Mouse (Mus musculus) MEL (cell line): ENCODE measurements around the gene Tnfrsf21. TPM values are rescaled to one million over a fixed set of nuclear protein-coding genes. Genes with fewer than 3 reads are reported as not detected.

ENCODE experiments used
- DNase-seq: peaks from one replicate; pipeline ENCODE4 v3.0.0; 2011; ENCODE audit warnings: low read depth, low spot score
- H3K27ac ChIP-seq: 2 replicates; pipeline ENCODE4 v1.5.1; 2012; ENCODE audit warnings: low read depth, mild to moderate bottlenecking, control low read depth, low read length, moderate library complexity; ENCODE audit not compliant: control insufficient read depth
- H3K27me3 ChIP-seq, 2 experiments: fragments of 150-350 bp in 1 of 2; sonication (generic) in 1 of 2; 2 replicates each; pipeline ENCODE4 v1.6.1; 2012; ENCODE audit warnings: low read length in 2 of 2, mild to moderate bottlenecking in 2 of 2, improper control_type of control experiment in 1 of 2, moderate library complexity in 1 of 2; ENCODE audit not compliant: insufficient read depth in 2 of 2, control insufficient read depth in 1 of 2
- H3K36me3 ChIP-seq, 2 experiments: 2 replicates each; pipeline ENCODE4 v1.6.1; 2012 to 2014; ENCODE audit warnings: low read length in 2 of 2, improper control_type of control experiment in 1 of 2, inconsistent platforms in 1 of 2, mild to moderate bottlenecking in 1 of 2; ENCODE audit not compliant: insufficient read depth in 2 of 2, control insufficient read depth in 1 of 2
- H3K4me1 ChIP-seq, 2 experiments: fragments of 150-350 bp in 1 of 2; sonication (generic) in 1 of 2; 2 replicates each; pipeline ENCODE4 v1.6.1; 2012; ENCODE audit warnings: low read length in 2 of 2, improper control_type of control experiment in 1 of 2, mild to moderate bottlenecking in 1 of 2; ENCODE audit not compliant: insufficient read depth in 2 of 2, control insufficient read depth in 1 of 2
- H3K4me3 ChIP-seq, 2 experiments: fragments of 150-350 bp in 1 of 2; sonication (generic) in 1 of 2; 2 replicates each; pipeline ENCODE4 v1.5.1; 2012; ENCODE audit warnings: low read depth in 2 of 2, low read length in 2 of 2, mild to moderate bottlenecking in 2 of 2, moderate library complexity in 2 of 2, control low read depth in 1 of 2, improper control_type of control experiment in 1 of 2; ENCODE audit not compliant: control insufficient read depth in 1 of 2, insufficient read depth in 1 of 2
- H3K79me2 ChIP-seq: 2 replicates; pipeline ENCODE4 v1.6.1; 2012; ENCODE audit warnings: mild to moderate bottlenecking, low read length, moderate library complexity; ENCODE audit not compliant: control insufficient read depth, poor library complexity, insufficient read depth
- H3K9ac ChIP-seq: 2 replicates; pipeline ENCODE4 v1.6.1; 2012; ENCODE audit warnings: low read depth, mild to moderate bottlenecking, control low read depth, low read length, moderate library complexity; ENCODE audit not compliant: control insufficient read depth, poor library complexity, severe bottlenecking
- H3K9me3 ChIP-seq: fragments of 150-350 bp; sonication (generic); replicated peaks from 2 replicates; pipeline ENCODE4 v1.6.1; 2012; ENCODE audit warnings: mild to moderate bottlenecking, low read length, improper control_type of control experiment, moderate library complexity; ENCODE audit not compliant: insufficient read depth
- ELF1 ChIP-seq: IDR thresholded peaks from 2 replicates; pipeline ENCODE4 v1.6.1; 2014; ENCODE audit warnings: low read depth, mild to moderate bottlenecking, inconsistent platforms, low read length, improper control_type of control experiment, moderate library complexity
- EP300 ChIP-seq, 2 experiments: IDR thresholded peaks; 2 replicates each; pipeline ENCODE4 v1.6.1; 2011; ENCODE audit warnings: improper control_type of control experiment in 2 of 2, low read length in 2 of 2, low read depth in 1 of 2, mild to moderate bottlenecking in 1 of 2
- ETS1 ChIP-seq: IDR thresholded peaks from 2 replicates; pipeline ENCODE4 v1.6.1; 2012; ENCODE audit warnings: low read depth, mild to moderate bottlenecking, inconsistent platforms, low read length, improper control_type of control experiment, moderate library complexity
- GABPA ChIP-seq: IDR thresholded peaks from 2 replicates; pipeline ENCODE4 v1.6.1; 2012; ENCODE audit warnings: low read depth, mild to moderate bottlenecking, inconsistent platforms, low read length, improper control_type of control experiment, moderate library complexity
- JUND ChIP-seq: IDR thresholded peaks from 2 replicates; pipeline ENCODE4 v1.6.1; 2011; ENCODE audit warnings: low read depth, mild to moderate bottlenecking, improper control_type of control experiment, low read length
- MAFK ChIP-seq: IDR thresholded peaks from 2 replicates; pipeline ENCODE4 v1.6.1; 2011; ENCODE audit warnings: low read depth, mild to moderate bottlenecking, low read length, improper control_type of control experiment, borderline replicate concordance
- MEF2A ChIP-seq: IDR thresholded peaks from 2 replicates; pipeline ENCODE4 v1.6.1; 2014; ENCODE audit warnings: low read depth, mild to moderate bottlenecking, inconsistent platforms, low read length, improper control_type of control experiment; ENCODE audit not compliant: poor library complexity, insufficient replicate concordance, severe bottlenecking; ENCODE audit errors: extremely low read depth
- MYB ChIP-seq: IDR thresholded peaks from 2 replicates; pipeline ENCODE4 v1.6.1; 2011; ENCODE audit warnings: mild to moderate bottlenecking, low read depth, low read length, improper control_type of control experiment
- MYC ChIP-seq: IDR thresholded peaks from 2 replicates; pipeline ENCODE4 v1.6.1; 2011; ENCODE audit warnings: low read depth, mild to moderate bottlenecking, low read length, improper control_type of control experiment, moderate library complexity
- NELFE ChIP-seq: IDR thresholded peaks from 2 replicates; pipeline ENCODE4 v1.6.1; 2011; ENCODE audit warnings: low read depth, low read length, improper control_type of control experiment
- NRF1 ChIP-seq: IDR thresholded peaks from 2 replicates; pipeline ENCODE4 v1.6.1; 2014; ENCODE audit warnings: low read depth, mild to moderate bottlenecking, inconsistent platforms, low read length, improper control_type of control experiment, moderate library complexity; ENCODE audit not compliant: poor library complexity, insufficient read depth, severe bottlenecking
- POLR2A ChIP-seq, 2 experiments: IDR thresholded peaks; 2 replicates each; pipeline ENCODE4 v1.6.1; 2011 to 2012; ENCODE audit warnings: low read length in 2 of 2, mild to moderate bottlenecking in 2 of 2, control low read depth in 1 of 2, improper control_type of control experiment in 1 of 2, low read depth in 1 of 2, moderate library complexity in 1 of 2; ENCODE audit not compliant: control insufficient read depth in 1 of 2, insufficient read depth in 1 of 2, poor library complexity in 1 of 2
- POLR2AphosphoS5 ChIP-seq: IDR thresholded peaks from 2 replicates; pipeline ENCODE4 v1.6.1; 2012; ENCODE audit warnings: low read depth, borderline replicate concordance, mild to moderate bottlenecking, inconsistent platforms, low read length, moderate library complexity, mixed read lengths
- RCOR1 ChIP-seq: IDR thresholded peaks from 2 replicates; pipeline ENCODE4 v1.6.1; 2012; ENCODE audit warnings: low read depth, mild to moderate bottlenecking, inconsistent platforms, low read length, improper control_type of control experiment
- SIN3A ChIP-seq: IDR thresholded peaks from 2 replicates; pipeline ENCODE4 v1.6.1; 2012; ENCODE audit warnings: low read length, improper control_type of control experiment, inconsistent platforms
- SMC3 ChIP-seq: IDR thresholded peaks from 2 replicates; pipeline ENCODE4 v1.6.1; 2011; ENCODE audit warnings: low read depth, low read length, improper control_type of control experiment
- TBP ChIP-seq: IDR thresholded peaks from 2 replicates; pipeline ENCODE4 v1.8.0; 2011; ENCODE audit warnings: low read depth, low read length, improper control_type of control experiment
- UBTF ChIP-seq: IDR thresholded peaks from 2 replicates; pipeline ENCODE4 v1.6.1; 2012; ENCODE audit warnings: low read depth, mild to moderate bottlenecking, inconsistent platforms, low read length, improper control_type of control experiment, moderate library complexity, borderline replicate concordance; ENCODE audit not compliant: insufficient read depth
- ZMIZ1 ChIP-seq: IDR thresholded peaks from 2 replicates; pipeline ENCODE4 v1.6.1; 2012; ENCODE audit warnings: low read depth, mild to moderate bottlenecking, inconsistent platforms, low read length, improper control_type of control experiment, moderate library complexity
- polyA plus RNA-seq, 2 experiments: library from polyadenylated mRNA; stranded (reverse) in 1 of 2; unstranded in 1 of 2; fragments of >175 nt in 1 of 2; fragments of >200 nt in 1 of 2; gene quantifications; 2 replicates each; pipeline versions ENCODE4 v1.2.1 to v1.2.4; 2012; ENCODE audit warnings: low replicate concordance in 2 of 2, low read depth in 1 of 2; ENCODE audit not compliant: insufficient read length in 2 of 2, insufficient read depth in 1 of 2, missing spikeins in 1 of 2
- total RNA-seq: library from RNA; depleted of rRNA; stranded (reverse); fragments of 300-350 nt; gene quantifications from 2 replicates; pipeline ENCODE4 v1.2.3, GENCODE M21; 2012

Gene Tnfrsf21
- total and polyA plus RNA-seq, 3 experiments = not detected

DNA sequence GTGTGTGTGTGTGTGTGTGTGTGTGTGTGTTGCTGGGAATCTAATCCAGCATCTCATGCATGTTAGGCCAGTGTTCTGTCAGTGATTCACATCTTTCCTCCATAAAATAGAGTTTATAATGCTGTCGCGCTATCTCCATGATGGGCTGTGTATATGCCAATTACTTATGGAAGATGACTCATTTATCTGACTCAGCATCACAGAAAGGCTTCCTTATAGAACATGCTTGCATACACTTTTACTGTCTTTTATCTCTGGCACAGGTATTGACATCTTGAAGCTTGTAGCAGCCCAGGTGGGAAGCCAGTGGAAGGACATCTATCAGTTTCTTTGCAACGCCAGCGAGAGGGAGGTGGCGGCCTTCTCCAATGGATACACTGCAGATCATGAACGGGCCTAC, 48.4 kb downstream of the Tnfrsf21 start:
- H3K36me3 ChIP-seq = no peaks in the 10 kb centered on the region
- no peak overlapping the region for H3K27ac ChIP-seq
- no peaks in the 10 kb centered on the region for H3K9me3 ChIP-seq
- no peaks in the 10 kb centered on the region for H3K79me2 ChIP-seq
- H3K27me3 ChIP-seq = no peaks in the 10 kb centered on the region
- no peak for DNase-seq
- H3K4me3 ChIP-seq = no peak overlapping the region
- no peaks in the 10 kb centered on the region for H3K4me1 ChIP-seq
- TF ChIP-seq MYC = no peak
- no peak for TF ChIP-seq JUND
- no peak for TF ChIP-seq EP300 (IDR thresholded peaks at IDR 0.05; ENCODE audit: low read depth in 1 of 2, low read length in 2 of 2)
- no peak for TF ChIP-seq TBP
- TF ChIP-seq ELF1 = no peak
- no peak for TF ChIP-seq NRF1
- TF ChIP-seq UBTF = no peak
- no peak for TF ChIP-seq POLR2A (IDR thresholded peaks at IDR 0.05; ENCODE audit: control insufficient read depth in 1 of 2, insufficient read depth in 1 of 2, low read depth in 1 of 2, low read length in 2 of 2, poor library complexity in 1 of 2)
- no peak for TF ChIP-seq NELFE
- no peak for TF ChIP-seq MEF2A
- no peak overlapping the region for H3K9ac ChIP-seq

DNA sequence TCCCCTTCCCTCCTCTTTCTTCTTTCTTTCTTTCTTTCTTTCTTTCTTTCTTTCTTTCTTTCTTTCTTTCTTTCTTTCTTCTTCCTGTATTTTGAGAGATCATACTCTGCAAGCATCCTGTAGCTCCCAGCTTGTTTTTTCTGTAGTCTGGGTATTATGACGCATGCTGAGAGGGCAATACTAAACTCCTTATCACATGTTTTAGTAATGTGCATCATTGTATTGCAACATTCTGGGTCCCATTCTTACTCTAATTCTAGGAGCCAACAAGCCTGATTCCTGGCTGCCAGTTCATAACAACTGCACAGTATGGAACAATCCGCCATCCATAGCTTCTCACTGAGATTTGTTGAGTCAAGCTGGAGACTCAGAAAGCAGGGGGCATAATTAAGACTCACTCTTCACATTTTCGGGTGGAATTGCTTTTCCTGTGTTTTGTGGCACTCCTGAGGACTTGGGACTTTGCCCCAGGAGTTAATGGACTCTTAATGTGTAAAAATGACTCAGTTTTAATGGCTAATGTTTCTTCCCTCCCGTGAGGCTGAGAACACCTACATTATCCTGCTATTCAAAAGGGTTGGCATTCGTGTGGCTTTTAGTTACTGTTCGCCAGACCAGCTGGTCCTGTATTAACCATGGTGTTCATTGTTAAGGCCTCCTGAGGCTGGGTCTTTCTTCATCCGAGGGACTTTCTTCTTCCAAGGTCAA, 52.6 kb downstream of the Tnfrsf21 start:
- no peak overlapping the region for H3K27ac ChIP-seq
- no peaks in the 10 kb centered on the region for H3K4me1 ChIP-seq
- no peaks in the 10 kb centered on the region for H3K9me3 ChIP-seq
- H3K79me2 ChIP-seq = no peaks in the 10 kb centered on the region
- no peak overlapping the region for H3K4me3 ChIP-seq
- TF ChIP-seq MAFK (no peak), MYB (no peak), ETS1 (no peak), SMC3 (no peak), UBTF (no peak), RCOR1 (no peak), POLR2A (IDR thresholded peaks at IDR 0.05; ENCODE audit: control insufficient read depth in 1 of 2, insufficient read depth in 1 of 2, low read depth in 1 of 2, low read length in 2 of 2, poor library complexity in 1 of 2) (no peak), GABPA (no peak), SIN3A (no peak), POLR2AphosphoS5 (no peak), ZMIZ1 (no peak)
- H3K27me3 ChIP-seq = no peaks in the 10 kb centered on the region
- DNase-seq = no peak
- no peaks in the 10 kb centered on the region for H3K36me3 ChIP-seq
- no peak overlapping the region for H3K9ac ChIP-seq
